Mouse (Mus musculus) brain, embryonic 18.5 days (tissue): ENCODE results near the gene Tmem231.
"Not testable (repeated sequence)": the region's sequence is repeated elsewhere in the genome, so short reads cannot be mapped to it uniquely, and the experiment has no call there.

Experiments
- DNase-seq: peaks from one replicate; pipeline ENCODE4 v3.0.0-alpha.2; 2012; ENCODE audit warnings: low read depth, low spot score

The Tmem231 gene

GRCm38 (mm10) chr8:111947954-111948353, 14.3 kb upstream of the Tmem231 start:
- DNase-seq, result no peak

- DNase-seq, result no peak
Observed at GRCm38 (mm10) chr8:111947144-111947543, 13.5 kb upstream of the Tmem231 start.

- DNase-seq, result no peak
Observed at GRCm38 (mm10) chr8:111943544-111943943, 9.9 kb upstream of the Tmem231 start.

- no peak for DNase-seq
Observed at GRCm38 (mm10) chr8:111941101-111941454, 7.4 kb upstream of the Tmem231 start.

GRCm38 (mm10) chr8:111940171-111941100, 6.8 kb upstream of the Tmem231 start, which contains the start of gene Gabarapl2:
Gene Gabarapl2 (plus strand): TSS chr8:111940703.
- DNase-seq, result peak; percentile 88

GRCm38 (mm10) chr8:111939516-111940142, 5.9 kb upstream of the Tmem231 start:
- no peak for DNase-seq

- DNase-seq, result not testable (repeated sequence)
Observed at GRCm38 (mm10) chr8:111938076-111938985, 4.7 kb upstream of the Tmem231 start.

- DNase-seq, result no peak
Observed at GRCm38 (mm10) chr8:111937184-111937583, 3.5 kb upstream of the Tmem231 start.

GRCm38 (mm10) chr8:111934201-111934600, 520 bp upstream of the Tmem231 start:
- no peak for DNase-seq

- no peak for DNase-seq
Observed at GRCm38 (mm10) chr8:111932580-111933336, 923 bp downstream of the Tmem231 start.

- DNase-seq, result no peak
Observed at GRCm38 (mm10) chr8:111931721-111932120, 2.0 kb downstream of the Tmem231 start.

GRCm38 (mm10) chr8:111929648-111930344, 3.9 kb downstream of the Tmem231 start:
- no peak for DNase-seq

GRCm38 (mm10) chr8:111924976-111925375, 8.7 kb downstream of the Tmem231 start:
- DNase-seq, result no peak

- DNase-seq, result no peak
Observed at GRCm38 (mm10) chr8:111923383-111923804, 10.3 kb downstream of the Tmem231 start.

GRCm38 (mm10) chr8:111920971-111921370, 12.7 kb downstream of the Tmem231 start:
- no peak for DNase-seq

GRCm38 (mm10) chr8:111919663-111920062, 14.0 kb downstream of the Tmem231 start:
- DNase-seq, result no peak

- peak; percentile 54 for DNase-seq
Observed at GRCm38 (mm10) chr8:111912860-111913432, 20.7 kb downstream of the Tmem231 start.

- no peak for DNase-seq
Observed at GRCm38 (mm10) chr8:111911572-111911971, 22.1 kb downstream of the Tmem231 start.

- no peak for DNase-seq
Observed at GRCm38 (mm10) chr8:111909621-111910450, 23.8 kb downstream of the Tmem231 start, which contains the start of gene Chst5. Gene Chst5 (minus strand): TSS chr8:111910447.
